Mouse (Mus musculus): ENCODE measurements at regions not wholly inside any gene's neighbourhood (a gene's known extent, or its start where the extent isn't known, plus 50 kb on each side); places are given as distances from the start of the nearest gene placed in this dataset.

GRCm38 (mm10) chr19:28205691-28206090, 194.7 kb upstream of the Rfx3 start:
- Histone ChIP-seq H3K27me3 (replicated peaks; ENCODE audit: control insufficient read depth, insufficient read depth, low read length) (no peaks in the 10 kb centered on the region), H3K4me3 (ENCODE audit: low read length) (no peak overlapping the region), H3K9me3 (ENCODE audit: control insufficient read depth, low read length) (no peaks in the 10 kb centered on the region), H3K27ac (ENCODE audit: low read length) (no peak overlapping the region), H3K9ac (ENCODE audit: low read depth, low read length) (no peak overlapping the region), H3K4me2 (ENCODE audit: low read depth, low read length) (no peak overlapping the region), H3K4me1 (ENCODE audit: control insufficient read depth, insufficient read depth, low read length) (no peaks in the 10 kb centered on the region), H3K36me3 (ENCODE audit: control insufficient read depth, insufficient read depth, low read length) (no peaks in the 10 kb centered on the region)
- ATAC-seq: no peak; the same call in 1 of the 2 replicates
- WGBS: 82% methylated on average over 4 of the region's 4 CpGs

DNA sequence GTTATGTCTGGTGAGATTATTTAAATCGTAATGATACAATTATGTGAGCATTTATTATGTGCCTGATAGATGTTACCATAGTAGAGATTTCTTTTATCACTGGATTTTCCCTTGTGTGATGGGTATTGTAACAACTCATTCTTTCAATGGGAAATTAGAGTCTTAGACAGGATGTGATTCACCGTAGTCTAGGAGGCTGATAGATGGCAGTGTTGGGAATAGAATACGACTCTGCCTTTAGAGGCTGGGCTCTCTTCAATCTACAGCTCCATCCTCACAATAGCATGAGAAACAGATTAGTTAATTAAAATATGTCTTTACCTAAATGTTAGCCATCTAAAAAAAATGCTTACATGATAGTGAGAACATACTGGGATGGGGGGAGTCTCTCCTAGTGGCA, 192.8 kb upstream of the Rfx3 start:
- no peak for ATAC-seq
- Histone ChIP-seq H3K36me3 (ENCODE audit: control insufficient read depth, insufficient read depth, low read length) (no peaks in the 10 kb centered on the region), H3K9me3 (ENCODE audit: control insufficient read depth, low read length) (no peaks in the 10 kb centered on the region), H3K4me1 (ENCODE audit: control insufficient read depth, insufficient read depth, low read length) (no peaks in the 10 kb centered on the region), H3K27me3 (replicated peaks; ENCODE audit: control insufficient read depth, insufficient read depth, low read length) (no peaks in the 10 kb centered on the region), H3K4me3 (ENCODE audit: low read length) (no peak overlapping the region), H3K9ac (ENCODE audit: low read depth, low read length) (no peak overlapping the region), H3K27ac (ENCODE audit: low read length) (no peak overlapping the region), H3K4me2 (ENCODE audit: low read depth, low read length) (no peak overlapping the region)
- WGBS: 70% methylated on average over 3 of the region's 3 CpGs

DNA sequence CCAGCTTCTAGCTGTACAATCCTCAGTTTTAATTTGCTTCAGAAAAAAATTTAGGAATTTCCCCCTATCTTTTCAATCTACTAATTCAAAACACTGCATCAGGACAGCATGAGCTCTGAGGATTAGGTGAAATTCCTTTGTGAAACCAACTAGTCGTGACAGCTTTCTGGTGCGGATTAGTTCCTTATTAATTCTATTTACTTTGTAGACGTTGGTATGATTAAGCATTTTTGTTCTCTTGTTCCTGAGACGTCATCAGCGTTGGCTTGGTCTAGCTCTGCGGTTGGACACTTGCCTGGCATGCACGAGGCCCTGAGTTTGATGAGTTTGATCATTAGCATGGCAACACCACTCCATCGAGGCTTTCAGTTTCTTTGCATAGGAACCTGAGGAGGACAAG, 188.4 kb upstream of the Rfx3 start:
- no peak overlapping the region for H3K27ac ChIP-seq (ENCODE audit: low read length)
- no peak for ATAC-seq
- WGBS: 59% methylated on average over 8 of the region's 8 CpGs
- H3K4me2 ChIP-seq (ENCODE audit: low read depth, low read length): no peak overlapping the region
- H3K9ac ChIP-seq (ENCODE audit: low read depth, low read length): no peak overlapping the region
- no peaks in the 10 kb centered on the region for H3K4me1 ChIP-seq (ENCODE audit: control insufficient read depth, insufficient read depth, low read length)
- H3K36me3 ChIP-seq (ENCODE audit: control insufficient read depth, insufficient read depth, low read length): no peaks in the 10 kb centered on the region
- no peaks in the 10 kb centered on the region for H3K9me3 ChIP-seq (ENCODE audit: control insufficient read depth, low read length)
- no peaks in the 10 kb centered on the region for H3K27me3 ChIP-seq (replicated peaks; ENCODE audit: control insufficient read depth, insufficient read depth, low read length)
- no peak overlapping the region for H3K4me3 ChIP-seq (ENCODE audit: low read length)

DNA sequence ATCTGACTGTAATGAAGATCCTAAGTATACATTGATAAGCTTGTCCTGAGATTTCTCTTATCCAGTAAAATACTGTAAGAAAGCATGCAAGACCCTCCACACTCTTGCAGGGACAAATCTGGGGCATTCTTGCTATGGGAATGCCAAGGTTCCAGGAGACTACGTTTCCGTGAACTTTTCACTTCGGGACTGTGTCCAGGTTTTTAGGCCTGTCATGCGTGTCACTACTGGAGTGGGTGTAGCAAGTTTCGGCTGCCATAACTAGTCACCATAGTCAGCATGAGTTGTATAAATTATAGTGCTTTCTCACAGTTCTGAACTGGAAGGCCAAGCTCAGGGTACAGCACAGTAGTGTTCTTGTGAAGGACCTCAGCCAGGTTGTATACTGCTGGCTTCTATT, 185.9 kb upstream of the Rfx3 start:
- ATAC-seq: no peak
- Histone ChIP-seq H3K4me1 (ENCODE audit: control insufficient read depth, insufficient read depth, low read length) (no peaks in the 10 kb centered on the region), H3K9me3 (ENCODE audit: control insufficient read depth, low read length) (no peaks in the 10 kb centered on the region), H3K4me2 (ENCODE audit: low read depth, low read length) (no peak overlapping the region), H3K4me3 (ENCODE audit: low read length) (no peak overlapping the region), H3K27me3 (replicated peaks; ENCODE audit: control insufficient read depth, insufficient read depth, low read length) (no peaks in the 10 kb centered on the region), H3K27ac (ENCODE audit: low read length) (no peak overlapping the region), H3K9ac (ENCODE audit: low read depth, low read length) (no peak overlapping the region), H3K36me3 (ENCODE audit: control insufficient read depth, insufficient read depth, low read length) (no peaks in the 10 kb centered on the region)
- WGBS: 93% methylated on average over 5 of the region's 5 CpGs

GRCm38 (mm10) chr19:28192248-28192647, 181.3 kb upstream of the Rfx3 start:
- no peak overlapping the region for H3K4me2 ChIP-seq (ENCODE audit: low read depth, low read length)
- H3K4me3 ChIP-seq (ENCODE audit: low read length): no peak overlapping the region
- no peak overlapping the region for H3K27ac ChIP-seq (ENCODE audit: low read length)
- H3K4me1 ChIP-seq (ENCODE audit: control insufficient read depth, insufficient read depth, low read length): 0 out of 2 replicates have a peak, but pooled peaks cover 3% of the 10 kb centered on the region
- no peaks in the 10 kb centered on the region for H3K36me3 ChIP-seq (ENCODE audit: control insufficient read depth, insufficient read depth, low read length)
- H3K9me3 ChIP-seq (ENCODE audit: control insufficient read depth, low read length): no peaks in the 10 kb centered on the region
- no peak for ATAC-seq
- no peak overlapping the region for H3K9ac ChIP-seq (ENCODE audit: low read depth, low read length)
- no peaks in the 10 kb centered on the region for H3K27me3 ChIP-seq (replicated peaks; ENCODE audit: control insufficient read depth, insufficient read depth, low read length)
- 75% methylated on average over 3 of the region's 3 CpGs for WGBS

- no peak overlapping the region for H3K4me3 ChIP-seq (ENCODE audit: low read length)
- 37% methylated on average over 9 of the region's 9 CpGs for WGBS
- no peak overlapping the region for H3K27ac ChIP-seq (ENCODE audit: low read length)
- H3K9ac ChIP-seq (ENCODE audit: low read depth, low read length): no peak overlapping the region
- ATAC-seq: no peak
- H3K4me2 ChIP-seq (ENCODE audit: low read depth, low read length): no peak overlapping the region
- H3K27me3 ChIP-seq (replicated peaks; ENCODE audit: control insufficient read depth, insufficient read depth, low read length): no peaks in the 10 kb centered on the region
- 0 out of 2 replicates have a peak, but pooled peaks cover 3% of the 10 kb centered on the region for H3K4me1 ChIP-seq (ENCODE audit: control insufficient read depth, insufficient read depth, low read length)
- H3K9me3 ChIP-seq (ENCODE audit: control insufficient read depth, low read length): no peaks in the 10 kb centered on the region
- no peaks in the 10 kb centered on the region for H3K36me3 ChIP-seq (ENCODE audit: control insufficient read depth, insufficient read depth, low read length)
Observed at GRCm38 (mm10) chr19:28191428-28192116, 180.6 kb upstream of the Rfx3 start.

DNA sequence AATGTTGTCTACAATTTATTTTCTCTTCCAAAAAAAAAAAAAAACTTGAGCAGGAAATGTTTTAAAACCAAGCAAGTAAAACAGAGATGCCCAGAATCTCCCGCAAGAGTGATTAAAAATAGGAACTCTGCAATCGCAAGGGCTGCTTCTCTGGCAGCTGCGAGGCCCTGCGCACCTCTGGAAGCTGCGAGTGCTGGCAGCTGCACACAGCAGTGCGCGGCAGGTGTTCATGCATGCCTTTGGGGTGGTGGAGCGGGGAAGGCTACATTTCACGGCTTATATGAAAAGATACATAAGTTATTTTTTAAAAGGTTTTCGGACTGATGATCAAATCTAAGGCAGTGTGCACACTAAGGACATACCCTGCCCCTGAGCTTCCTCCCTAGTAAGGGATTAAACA, 179.3 kb upstream of the Rfx3 start:
- 75% methylated on average over 10 of the region's 10 CpGs for WGBS
- Histone ChIP-seq H3K9ac (ENCODE audit: low read depth, low read length) (no peak overlapping the region), H3K27me3 (replicated peaks; ENCODE audit: control insufficient read depth, insufficient read depth, low read length) (no peaks in the 10 kb centered on the region), H3K27ac (ENCODE audit: low read length) (no peak overlapping the region), H3K4me3 (ENCODE audit: low read length) (no peak overlapping the region), H3K36me3 (ENCODE audit: control insufficient read depth, insufficient read depth, low read length) (no peaks in the 10 kb centered on the region), H3K4me2 (ENCODE audit: low read depth, low read length) (no peak overlapping the region), H3K9me3 (ENCODE audit: control insufficient read depth, low read length) (no peaks in the 10 kb centered on the region), H3K4me1 (ENCODE audit: control insufficient read depth, insufficient read depth, low read length) (0 out of 2 replicates have a peak, but pooled peaks cover 3% of the 10 kb centered on the region)
- ATAC-seq: no peak

DNA sequence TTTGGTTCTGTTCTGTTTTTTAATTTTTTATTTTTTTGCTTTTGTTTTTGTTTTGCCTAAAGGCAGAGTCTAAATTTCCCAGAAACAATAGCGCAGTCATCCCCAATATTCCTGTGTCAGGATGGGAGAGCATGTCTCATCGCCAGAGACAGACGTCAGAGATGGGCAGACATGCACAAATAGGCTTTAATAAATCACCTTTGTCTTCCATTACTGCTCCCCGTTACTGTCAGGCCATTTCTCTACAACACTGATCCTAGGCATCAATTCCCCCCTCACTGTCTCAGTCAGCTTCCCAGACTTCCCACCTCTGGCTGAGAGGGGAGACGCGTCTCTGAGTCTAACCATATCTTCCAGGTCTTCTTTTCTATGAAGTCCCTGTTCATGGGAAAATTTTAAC, 177.4 kb upstream of the Rfx3 start:
- H3K27ac ChIP-seq (ENCODE audit: low read length): no peak overlapping the region
- ATAC-seq: no peak
- H3K9ac ChIP-seq (ENCODE audit: low read depth, low read length): no peak overlapping the region
- no peak overlapping the region for H3K4me3 ChIP-seq (ENCODE audit: low read length)
- H3K27me3 ChIP-seq (replicated peaks; ENCODE audit: control insufficient read depth, insufficient read depth, low read length): no peaks in the 10 kb centered on the region
- H3K4me2 ChIP-seq (ENCODE audit: low read depth, low read length): no peak overlapping the region
- no peaks in the 10 kb centered on the region for H3K36me3 ChIP-seq (ENCODE audit: control insufficient read depth, insufficient read depth, low read length)
- H3K9me3 ChIP-seq (ENCODE audit: control insufficient read depth, low read length): no peaks in the 10 kb centered on the region
- WGBS: 74% methylated on average over 6 of the region's 6 CpGs
- 0 out of 2 replicates have a peak, but pooled peaks cover 3% of the 10 kb centered on the region for H3K4me1 ChIP-seq (ENCODE audit: control insufficient read depth, insufficient read depth, low read length)

DNA sequence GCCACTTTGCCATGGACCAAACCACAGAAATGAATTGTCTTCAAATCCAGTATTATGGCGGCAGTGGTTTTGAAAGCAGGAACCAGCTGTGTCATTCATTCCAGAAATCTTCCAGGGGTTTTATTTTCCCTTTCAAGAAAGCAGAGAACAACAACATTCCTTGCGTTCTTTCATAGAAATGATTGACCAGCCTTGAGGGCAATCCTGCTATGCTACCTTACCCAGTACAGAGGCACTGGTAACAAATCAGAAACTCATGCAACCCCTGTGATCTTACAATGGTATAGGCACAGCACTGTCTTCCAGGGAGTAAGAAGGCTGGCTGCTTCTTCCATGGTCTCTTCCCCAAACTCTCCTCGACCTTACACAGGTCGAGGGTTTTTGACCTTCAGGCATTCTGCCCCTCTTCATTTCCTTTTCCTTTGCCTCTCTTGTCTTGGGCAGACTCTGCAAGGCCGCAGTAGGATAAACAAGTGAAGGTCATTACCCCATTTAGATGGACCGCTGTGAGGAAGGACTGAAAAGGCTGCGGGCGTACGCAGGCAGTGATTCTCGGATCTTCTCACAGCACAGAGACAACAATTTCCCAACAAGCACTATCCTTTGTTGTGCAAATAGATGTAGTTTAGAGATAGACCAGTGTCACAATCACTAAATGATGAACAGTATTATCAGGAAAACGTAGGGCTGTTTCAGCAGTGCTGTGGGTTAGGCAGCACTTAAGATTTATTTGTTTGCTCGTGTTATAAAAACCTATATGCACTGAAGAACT, 171.6 kb upstream of the Rfx3 start:
- H3K4me3 ChIP-seq (ENCODE audit: low read length): no peak overlapping the region
- H3K4me1 ChIP-seq (ENCODE audit: control insufficient read depth, insufficient read depth, low read length): no peaks in the 10 kb centered on the region
- H3K9me3 ChIP-seq (ENCODE audit: control insufficient read depth, low read length): 0 out of 2 replicates have a peak, but pooled peaks cover 5% of the 10 kb centered on the region
- no peaks in the 10 kb centered on the region for H3K36me3 ChIP-seq (ENCODE audit: control insufficient read depth, insufficient read depth, low read length)
- no peak overlapping the region for H3K9ac ChIP-seq (ENCODE audit: low read depth, low read length)
- H3K27me3 ChIP-seq (replicated peaks; ENCODE audit: control insufficient read depth, insufficient read depth, low read length): no peaks in the 10 kb centered on the region
- WGBS: 58% methylated on average over 12 of the region's 12 CpGs
- H3K4me2 ChIP-seq (ENCODE audit: low read depth, low read length): no peak overlapping the region
- ATAC-seq: no peak
- H3K27ac ChIP-seq (ENCODE audit: low read length): no peak overlapping the region
